Mouse (Mus musculus): ENCODE data around the gene Lpp. TPM values are rescaled to one million over a fixed set of nuclear protein-coding genes. Genes with fewer than 3 reads are reported as not detected.

Lpp gene
- polyA plus RNA-seq, 1 experiment, result not detected

DNA sequence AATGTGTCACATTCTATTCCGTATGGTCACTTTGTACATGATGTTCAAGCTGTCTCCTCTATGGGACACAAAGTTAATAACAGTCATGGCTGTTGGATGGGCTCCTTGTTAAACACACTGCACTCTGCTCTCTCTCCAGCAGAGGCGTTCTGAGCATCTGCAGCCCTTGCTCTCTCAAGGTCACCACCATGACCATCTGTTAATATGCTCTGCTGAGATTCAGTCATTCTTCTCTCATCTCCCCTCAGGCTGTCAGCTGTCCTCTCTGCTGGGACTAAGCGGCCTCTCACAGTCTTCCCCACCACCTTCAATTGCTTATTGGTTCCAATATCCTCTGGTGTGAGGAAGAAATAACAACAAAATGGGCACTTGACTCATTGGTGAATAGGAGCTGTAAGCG is 425.8 kb downstream of the Lpp start:
- no peak overlapping the region for H3K27ac ChIP-seq (ENCODE audit: insufficient read depth, low read depth, low read length)
- 87% methylated on average over 4 of the region's 4 CpGs for WGBS
- TF ChIP-seq POLR2A (IDR thresholded peaks at IDR 0.05; ENCODE audit: insufficient read depth, low read depth, low read length) (no peak), CTCF (IDR thresholded peaks at IDR 0.05; ENCODE audit: insufficient read depth, low read depth, low read length) (no peak)
- H3K4me3 ChIP-seq (ENCODE audit: insufficient read depth, low read depth, low read length), result no peak overlapping the region
- no peaks in the 10 kb centered on the region for H3K4me1 ChIP-seq (ENCODE audit: control insufficient read depth, insufficient read depth, low read length)

DNA sequence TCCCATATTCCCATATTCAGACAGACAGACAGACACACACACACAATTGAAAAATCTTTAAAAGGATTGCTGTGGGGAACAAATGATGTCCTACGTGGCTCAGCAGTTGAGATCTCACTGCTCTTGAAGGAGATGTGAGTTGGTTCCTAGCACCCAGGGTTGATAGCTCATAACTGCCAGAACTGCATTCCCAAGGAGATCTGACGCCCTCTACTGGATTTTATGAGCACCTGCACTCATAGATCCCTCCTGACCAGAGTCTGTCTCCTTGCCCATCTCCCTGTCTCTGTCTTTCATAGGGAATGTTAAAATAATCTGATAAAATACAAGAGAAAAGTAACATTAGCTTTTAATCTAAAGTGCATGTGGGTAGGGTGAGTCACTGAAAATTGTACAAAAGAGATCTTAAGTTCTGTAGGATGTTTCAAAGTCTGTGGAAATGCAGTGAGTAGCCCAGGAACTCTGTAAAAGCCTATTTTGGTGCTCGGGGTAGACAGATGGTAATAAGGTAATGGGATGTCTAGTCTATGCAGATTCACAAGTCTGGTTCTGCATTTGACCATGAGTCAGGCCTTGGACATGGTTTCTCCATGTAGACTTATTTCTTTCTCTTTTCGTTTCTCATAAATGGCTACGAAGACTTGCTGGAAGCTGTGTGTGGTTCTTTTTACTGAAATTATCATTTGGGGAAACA is 429.0 kb downstream of the Lpp start:
- TF ChIP-seq POLR2A (IDR thresholded peaks at IDR 0.05; ENCODE audit: insufficient read depth, low read depth, low read length) (no peak), CTCF (IDR thresholded peaks at IDR 0.05; ENCODE audit: insufficient read depth, low read depth, low read length) (no peak)
- WGBS, result 87% methylated on average over 5 of the region's 5 CpGs
- Histone ChIP-seq H3K4me1 (ENCODE audit: control insufficient read depth, insufficient read depth, low read length) (no peaks in the 10 kb centered on the region), H3K4me3 (ENCODE audit: insufficient read depth, low read depth, low read length) (no peak overlapping the region), H3K27ac (ENCODE audit: insufficient read depth, low read depth, low read length) (no peak overlapping the region)

DNA sequence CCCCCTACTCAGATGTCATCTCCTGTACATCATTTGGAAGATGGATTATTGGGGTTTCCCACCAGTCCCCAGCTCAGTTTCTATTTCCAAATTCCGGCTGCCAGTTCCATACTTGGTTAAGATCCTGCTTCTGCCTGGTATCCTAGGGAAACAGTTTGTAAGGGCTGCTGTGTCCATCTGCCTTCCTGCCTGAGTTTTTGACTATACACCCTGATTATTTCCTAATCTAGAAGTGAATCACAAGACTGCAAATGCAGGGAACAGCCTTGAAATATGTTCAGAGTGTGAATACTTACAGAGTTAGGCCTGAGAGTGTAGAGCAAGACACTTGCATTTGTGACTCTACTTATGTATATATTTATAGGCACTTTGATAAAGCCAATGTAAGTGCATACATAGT is 429.6 kb downstream of the Lpp start:
- H3K27ac ChIP-seq (ENCODE audit: insufficient read depth, low read depth, low read length), result no peak overlapping the region
- WGBS, result 92% methylated on average over 1 of the region's 1 CpGs
- H3K4me3 ChIP-seq (ENCODE audit: insufficient read depth, low read depth, low read length), result no peak overlapping the region
- H3K4me1 ChIP-seq (ENCODE audit: control insufficient read depth, insufficient read depth, low read length), result no peaks in the 10 kb centered on the region
- TF ChIP-seq POLR2A (IDR thresholded peaks at IDR 0.05; ENCODE audit: insufficient read depth, low read depth, low read length) (no peak), CTCF (IDR thresholded peaks at IDR 0.05; ENCODE audit: insufficient read depth, low read depth, low read length) (no peak)

DNA sequence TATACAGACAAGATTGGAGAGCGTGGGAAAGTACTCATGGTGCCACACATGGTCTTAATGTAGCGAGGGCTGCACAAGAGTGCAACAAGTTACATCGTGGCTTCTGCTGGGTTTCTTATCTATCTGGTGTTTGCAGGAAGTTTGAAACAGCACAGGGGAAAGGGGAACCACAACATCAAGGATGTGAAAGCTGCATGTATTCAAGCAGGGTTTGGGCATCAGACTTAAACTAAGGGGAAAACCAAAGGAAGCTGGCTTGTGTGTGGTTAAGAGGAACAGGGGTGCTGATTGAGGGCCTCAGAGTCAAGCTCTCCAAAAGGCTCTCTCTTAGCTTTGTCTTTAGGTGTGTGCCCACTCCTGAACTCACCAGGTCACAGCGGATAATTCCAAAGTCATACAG is 433.1 kb downstream of the Lpp start:
- H3K4me1 ChIP-seq (ENCODE audit: control insufficient read depth, insufficient read depth, low read length), result peaks cover 5% of the 10 kb centered on the region
- no peak overlapping the region for H3K27ac ChIP-seq (ENCODE audit: insufficient read depth, low read depth, low read length)
- no peak overlapping the region for H3K4me3 ChIP-seq (ENCODE audit: insufficient read depth, low read depth, low read length)
- 94% methylated on average over 4 of the region's 4 CpGs for WGBS
- TF ChIP-seq POLR2A (IDR thresholded peaks at IDR 0.05; ENCODE audit: insufficient read depth, low read depth, low read length) (no peak), CTCF (IDR thresholded peaks at IDR 0.05; ENCODE audit: insufficient read depth, low read depth, low read length) (no peak)

DNA sequence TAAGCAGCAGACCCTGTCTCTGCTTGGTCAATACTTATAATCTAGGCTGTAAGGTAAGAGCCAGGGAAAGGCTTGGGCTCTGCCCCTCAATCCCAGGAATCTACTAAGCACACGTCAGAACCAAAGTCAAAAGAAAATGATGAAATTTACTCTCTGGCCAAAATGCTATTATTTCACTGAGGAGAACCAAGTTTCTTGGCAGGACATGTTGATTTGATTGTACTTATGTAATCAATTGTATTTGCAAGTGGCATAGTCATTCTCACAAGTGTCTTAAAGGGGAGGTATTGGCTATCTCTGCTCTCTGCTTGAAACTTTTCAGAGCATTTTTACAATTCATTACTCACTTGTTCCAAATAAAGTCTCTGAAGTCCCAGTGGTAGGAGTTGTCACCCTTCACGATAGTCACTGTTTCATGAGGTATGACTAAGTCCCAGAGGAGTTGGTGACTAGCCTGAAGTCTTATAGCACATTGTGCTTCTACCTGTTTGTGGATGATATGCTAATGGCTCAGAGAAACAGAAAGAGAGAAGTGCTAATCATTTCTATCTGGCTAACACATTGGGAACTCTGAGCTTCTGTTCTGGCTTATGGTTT is 435.0 kb downstream of the Lpp start:
- no peak overlapping the region for H3K27ac ChIP-seq (ENCODE audit: insufficient read depth, low read depth, low read length)
- TF ChIP-seq CTCF (IDR thresholded peaks at IDR 0.05; ENCODE audit: insufficient read depth, low read depth, low read length), result no peak
- TF ChIP-seq POLR2A (IDR thresholded peaks at IDR 0.05; ENCODE audit: insufficient read depth, low read depth, low read length), result no peak

DNA sequence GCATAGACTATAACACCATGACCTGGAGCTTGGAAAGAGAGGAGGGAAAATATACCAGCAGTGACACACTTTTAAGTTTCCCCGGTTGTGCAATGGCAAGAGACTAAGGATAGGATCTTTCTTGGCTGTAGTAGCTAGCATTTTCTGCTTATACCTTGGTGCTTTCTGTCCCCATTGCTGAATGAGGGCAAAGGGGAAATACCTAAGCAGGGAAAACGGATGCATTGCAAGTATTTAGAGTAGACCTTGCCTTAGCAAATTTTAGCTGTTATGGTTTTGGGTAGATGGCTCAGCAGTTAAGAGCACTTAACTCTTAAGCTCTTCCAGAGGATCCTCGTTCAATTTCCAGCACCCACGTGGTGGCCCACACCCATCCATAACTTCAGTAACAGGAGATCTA is 436.6 kb downstream of the Lpp start:
- TF ChIP-seq CTCF (IDR thresholded peaks at IDR 0.05; ENCODE audit: insufficient read depth, low read depth, low read length), result no peak
- no peak for TF ChIP-seq POLR2A (IDR thresholded peaks at IDR 0.05; ENCODE audit: insufficient read depth, low read depth, low read length)
- Histone ChIP-seq H3K4me1 (ENCODE audit: control insufficient read depth, insufficient read depth, low read length) (peaks cover 5% of the 10 kb centered on the region), H3K27ac (ENCODE audit: insufficient read depth, low read depth, low read length) (no peak overlapping the region), H3K4me3 (ENCODE audit: insufficient read depth, low read depth, low read length) (no peak overlapping the region)
- WGBS, result 87% methylated on average over 4 of the region's 4 CpGs

More for the DNA sequence above, 435.0 kb downstream of the Lpp start:
- H3K4me3 ChIP-seq (ENCODE audit: insufficient read depth, low read depth, low read length), result no peak overlapping the region
- 62% methylated on average over 2 of the region's 2 CpGs for WGBS
- peaks cover 5% of the 10 kb centered on the region for H3K4me1 ChIP-seq (ENCODE audit: control insufficient read depth, insufficient read depth, low read length)

DNA sequence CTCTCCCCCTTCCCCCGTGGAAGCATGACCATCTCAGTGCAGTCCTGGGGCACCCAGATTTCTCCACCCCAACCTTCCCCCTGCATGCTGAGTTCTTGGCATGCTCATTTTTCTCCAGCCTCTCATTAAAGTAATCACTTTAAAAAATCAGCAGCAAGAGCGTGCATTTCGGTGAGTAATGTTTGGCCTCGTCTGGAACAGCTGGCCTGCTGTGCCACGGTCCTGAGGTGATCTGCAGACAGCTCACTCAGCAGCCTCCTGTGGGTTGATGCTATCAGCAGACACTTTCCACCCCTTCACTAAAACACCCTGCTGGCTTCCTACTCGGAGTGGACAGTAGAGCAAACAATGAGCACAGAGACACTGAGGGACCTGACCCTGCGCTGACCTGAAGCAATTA is 437.6 kb downstream of the Lpp start:
- Histone ChIP-seq H3K27ac (ENCODE audit: insufficient read depth, low read depth, low read length) (no peak overlapping the region), H3K4me3 (ENCODE audit: insufficient read depth, low read depth, low read length) (no peak overlapping the region), H3K4me1 (ENCODE audit: control insufficient read depth, insufficient read depth, low read length) (peaks cover 5% of the 10 kb centered on the region)
- no peak for TF ChIP-seq POLR2A (IDR thresholded peaks at IDR 0.05; ENCODE audit: insufficient read depth, low read depth, low read length)
- TF ChIP-seq CTCF (IDR thresholded peaks at IDR 0.05; ENCODE audit: insufficient read depth, low read depth, low read length), result no peak
- 70% methylated on average over 7 of the region's 7 CpGs for WGBS

DNA sequence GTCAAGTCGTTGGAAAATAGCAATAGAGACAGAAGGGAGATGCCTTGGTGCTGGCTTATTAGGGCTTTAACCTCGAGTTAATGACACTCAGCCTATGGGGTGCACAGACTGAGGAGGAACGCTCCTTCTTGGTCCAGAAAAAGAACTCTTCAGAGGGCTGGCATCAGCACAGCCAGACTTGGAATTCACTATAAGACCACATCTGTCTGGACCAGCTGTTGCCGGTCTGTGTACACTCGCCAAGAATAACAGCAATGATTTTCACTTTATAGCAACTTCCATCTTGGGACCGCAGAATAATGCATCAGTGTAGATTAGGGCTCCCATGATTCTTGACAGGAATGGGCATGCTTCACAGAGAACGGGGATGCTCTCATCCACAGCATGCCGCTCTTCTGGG is 439.9 kb downstream of the Lpp start:
- WGBS, result 75% methylated on average over 8 of the region's 8 CpGs
- Histone ChIP-seq H3K27ac (ENCODE audit: insufficient read depth, low read depth, low read length) (no peak overlapping the region), H3K4me3 (ENCODE audit: insufficient read depth, low read depth, low read length) (no peak overlapping the region), H3K4me1 (ENCODE audit: control insufficient read depth, insufficient read depth, low read length) (peaks cover 5% of the 10 kb centered on the region)
- TF ChIP-seq CTCF (IDR thresholded peaks at IDR 0.05; ENCODE audit: insufficient read depth, low read depth, low read length) (no peak), POLR2A (IDR thresholded peaks at IDR 0.05; ENCODE audit: insufficient read depth, low read depth, low read length) (no peak)

DNA sequence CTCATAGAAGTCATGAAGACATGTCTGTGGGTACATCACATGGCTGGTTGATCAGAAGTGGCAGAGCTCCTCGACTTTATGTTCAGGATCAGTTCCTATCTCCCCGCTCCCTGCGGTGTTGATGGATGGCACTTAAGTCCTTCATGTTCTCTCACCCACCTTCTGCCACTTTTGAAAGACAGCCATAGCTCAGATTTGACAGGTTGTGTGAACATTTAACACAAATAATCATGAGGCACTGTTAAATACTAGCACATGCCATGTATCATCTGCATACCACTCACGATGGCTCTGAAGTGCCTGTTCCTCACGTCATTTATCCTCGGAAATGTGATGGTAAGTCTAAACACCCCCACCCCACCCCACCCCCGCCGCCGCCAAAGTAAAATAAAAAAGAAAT is 441.2 kb downstream of the Lpp start:
- Histone ChIP-seq H3K4me1 (ENCODE audit: control insufficient read depth, insufficient read depth, low read length) (peaks cover 5% of the 10 kb centered on the region), H3K4me3 (ENCODE audit: insufficient read depth, low read depth, low read length) (no peak overlapping the region), H3K27ac (ENCODE audit: insufficient read depth, low read depth, low read length) (no peak overlapping the region)
- WGBS, result 93% methylated on average over 9 of the region's 9 CpGs
- TF ChIP-seq POLR2A (IDR thresholded peaks at IDR 0.05; ENCODE audit: insufficient read depth, low read depth, low read length), result no peak
- no peak for TF ChIP-seq CTCF (IDR thresholded peaks at IDR 0.05; ENCODE audit: insufficient read depth, low read depth, low read length)
